Mouse (Mus musculus): Measurements from ENCODE around the gene Pou5f2. TPM values are rescaled to one million over a fixed set of nuclear protein-coding genes. Genes with fewer than 3 reads are reported as not detected.

Pou5f2 gene
- not detected in 2 replicates for polyA plus RNA-seq (2011; ENCODE audit: insufficient read length, low read depth, missing spikeins)

DNA sequence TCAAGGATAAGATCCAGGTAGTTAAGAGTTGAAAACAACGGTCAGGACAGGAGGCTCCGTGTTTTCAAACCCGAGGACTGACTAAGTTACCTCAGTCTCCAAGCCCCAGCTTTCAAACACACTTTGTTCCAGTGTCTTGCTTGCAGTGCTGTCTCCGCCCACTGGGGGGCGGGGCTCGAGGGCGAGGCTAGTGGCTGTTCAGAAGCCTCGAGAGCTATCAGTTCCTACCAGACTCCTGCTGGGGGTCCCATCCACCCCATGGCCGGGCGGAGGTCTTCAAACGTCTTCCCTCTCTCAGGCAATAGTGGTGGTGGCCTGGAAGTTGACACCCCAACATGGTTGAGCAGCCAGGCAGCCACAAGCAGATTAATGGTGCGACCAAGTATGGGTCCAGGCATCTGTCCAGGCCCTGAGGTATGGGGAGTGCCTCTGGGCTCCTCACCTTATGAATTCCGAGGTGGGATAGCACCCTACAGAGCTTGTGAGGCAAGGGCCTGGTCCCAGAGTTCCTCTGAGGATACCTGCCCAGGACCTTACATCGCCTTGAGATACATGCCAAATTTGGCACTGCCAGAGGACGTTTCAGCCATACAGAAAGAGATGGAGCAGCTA, at the start of gene Pou5f2:
TSS of gene Pou5f2 (plus strand) at position 220 of the 612 bp plus-strand sequence.
- Histone ChIP-seq H3K27ac (ENCODE audit: insufficient read depth, low read length) (no peak within 1 kb of the TSS), H3K4me3 (ENCODE audit: insufficient read depth, low read length) (no peak within 1 kb of the TSS), H3K4me1 (ENCODE audit: control insufficient read depth, insufficient read depth, low read length) (no peaks in the 10 kb centered on the region)
- no peak for TF ChIP-seq CTCF (IDR thresholded peaks at IDR 0.05; ENCODE audit: borderline replicate concordance, insufficient read depth, low read length)
- no peak for TF ChIP-seq POLR2A (IDR thresholded peaks at IDR 0.05; ENCODE audit: low read depth, low read length)

DNA sequence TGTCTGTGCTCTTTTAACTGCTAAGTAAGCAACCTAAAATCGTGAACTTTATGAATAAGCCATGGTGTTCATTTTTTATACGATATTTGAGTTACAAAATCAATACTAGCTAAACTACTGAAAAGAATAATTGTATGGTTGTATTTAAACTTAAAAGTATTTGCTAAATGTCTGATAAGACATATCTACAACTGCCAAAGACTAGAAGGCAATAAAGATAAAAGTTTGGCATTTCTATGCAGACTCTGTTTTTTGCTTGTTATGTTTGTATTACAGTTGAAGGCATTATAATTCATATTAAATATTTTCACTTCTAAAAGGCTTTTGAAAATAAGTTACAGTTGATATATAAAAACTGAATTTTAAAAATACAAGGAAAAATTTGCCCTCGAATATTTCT, 48.5 kb upstream of the Pou5f2 start:
- Histone ChIP-seq H3K4me1 (ENCODE audit: control insufficient read depth, insufficient read depth, low read length) (no peaks in the 10 kb centered on the region), H3K4me3 (ENCODE audit: insufficient read depth, low read length) (no peak overlapping the region), H3K27ac (ENCODE audit: insufficient read depth, low read length) (no peak overlapping the region)
- TF ChIP-seq CTCF (IDR thresholded peaks at IDR 0.05; ENCODE audit: borderline replicate concordance, insufficient read depth, low read length), result no peak
- TF ChIP-seq POLR2A (IDR thresholded peaks at IDR 0.05; ENCODE audit: low read depth, low read length), result no peak

DNA sequence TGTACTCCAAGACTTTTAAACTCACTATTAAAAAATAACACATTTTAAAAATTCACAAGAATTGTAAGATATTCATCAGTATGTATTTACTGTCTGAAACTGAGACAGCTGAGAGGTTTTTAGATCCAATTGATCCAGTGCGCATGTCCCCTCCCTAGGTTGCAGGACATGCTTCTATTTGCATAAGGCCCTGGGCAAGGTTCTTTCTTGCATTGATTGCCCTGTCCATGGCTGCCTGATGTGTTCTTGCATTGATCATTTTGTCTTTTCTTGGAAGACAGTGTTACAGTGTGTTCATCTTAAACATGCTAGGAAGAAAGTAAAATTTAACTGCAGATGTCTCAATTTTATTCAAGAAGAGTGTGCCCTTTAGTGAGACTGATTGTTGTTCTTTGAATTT, 47.6 kb upstream of the Pou5f2 start:
- Histone ChIP-seq H3K4me3 (ENCODE audit: insufficient read depth, low read length) (no peak overlapping the region), H3K27ac (ENCODE audit: insufficient read depth, low read length) (no peak overlapping the region), H3K4me1 (ENCODE audit: control insufficient read depth, insufficient read depth, low read length) (no peaks in the 10 kb centered on the region)
- no peak for TF ChIP-seq POLR2A (IDR thresholded peaks at IDR 0.05; ENCODE audit: low read depth, low read length)
- TF ChIP-seq CTCF (IDR thresholded peaks at IDR 0.05; ENCODE audit: borderline replicate concordance, insufficient read depth, low read length), result no peak

DNA sequence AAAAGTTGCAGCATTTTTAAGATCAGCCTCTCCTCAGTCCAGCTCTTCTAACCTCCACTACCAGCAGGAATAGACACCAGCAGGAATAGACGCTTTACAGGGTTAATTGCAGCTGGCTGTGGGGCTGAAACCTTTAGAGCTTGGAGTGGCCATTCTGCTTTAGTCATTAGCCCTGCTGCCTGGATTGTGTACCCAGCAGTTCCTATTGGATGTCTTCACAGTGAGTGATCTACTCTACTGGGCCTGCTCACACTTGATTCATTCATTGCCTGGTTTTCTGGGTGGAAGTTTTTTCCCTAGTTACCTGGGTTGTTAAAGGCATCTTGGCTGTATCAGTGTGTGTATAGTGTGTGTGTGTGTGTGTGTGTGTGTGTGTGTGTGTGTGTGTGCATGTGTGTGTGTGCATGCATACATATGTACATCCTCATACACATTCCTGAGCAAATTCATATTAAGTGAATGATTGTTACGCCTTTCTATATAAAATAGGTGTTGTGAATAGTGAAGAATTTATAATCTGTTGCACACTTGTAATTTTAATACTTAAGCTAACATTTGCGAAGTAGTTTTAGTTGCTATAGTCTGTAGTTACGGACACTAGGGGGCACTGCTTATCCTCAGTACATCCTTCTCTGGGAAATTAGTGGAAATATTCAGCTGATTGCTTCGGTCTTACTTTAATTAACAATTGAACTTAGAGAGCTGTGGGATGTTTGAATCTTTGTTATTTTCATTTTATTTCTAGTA, 42.4 kb upstream of the Pou5f2 start:
- no peak for TF ChIP-seq CTCF (IDR thresholded peaks at IDR 0.05; ENCODE audit: borderline replicate concordance, insufficient read depth, low read length)
- H3K4me1 ChIP-seq (ENCODE audit: control insufficient read depth, insufficient read depth, low read length), result no peaks in the 10 kb centered on the region
- no peak overlapping the region for H3K27ac ChIP-seq (ENCODE audit: insufficient read depth, low read length)
- no peak overlapping the region for H3K4me3 ChIP-seq (ENCODE audit: insufficient read depth, low read length)

DNA sequence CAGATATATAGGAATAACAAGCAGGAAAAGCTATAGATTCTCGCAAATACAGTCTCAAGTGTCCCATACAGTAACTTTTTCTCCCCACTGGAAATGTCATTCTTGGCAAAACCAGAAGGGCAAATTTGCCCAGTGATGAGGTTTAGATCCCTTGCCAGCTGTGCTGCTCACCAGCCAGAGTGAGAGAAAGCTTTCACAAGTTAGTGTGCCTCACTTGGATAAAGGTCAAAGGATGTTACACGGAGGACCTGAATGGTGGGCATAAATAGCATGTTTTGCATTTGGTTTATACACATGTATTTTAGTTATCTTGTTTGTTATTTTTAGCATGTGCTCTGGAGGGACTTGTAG, 41.9 kb upstream of the Pou5f2 start:
- Histone ChIP-seq H3K4me3 (ENCODE audit: insufficient read depth, low read length) (no peak overlapping the region), H3K27ac (ENCODE audit: insufficient read depth, low read length) (no peak overlapping the region), H3K4me1 (ENCODE audit: control insufficient read depth, insufficient read depth, low read length) (no peaks in the 10 kb centered on the region)
- TF ChIP-seq POLR2A (IDR thresholded peaks at IDR 0.05; ENCODE audit: low read depth, low read length) (no peak), CTCF (IDR thresholded peaks at IDR 0.05; ENCODE audit: borderline replicate concordance, insufficient read depth, low read length) (no peak)

DNA sequence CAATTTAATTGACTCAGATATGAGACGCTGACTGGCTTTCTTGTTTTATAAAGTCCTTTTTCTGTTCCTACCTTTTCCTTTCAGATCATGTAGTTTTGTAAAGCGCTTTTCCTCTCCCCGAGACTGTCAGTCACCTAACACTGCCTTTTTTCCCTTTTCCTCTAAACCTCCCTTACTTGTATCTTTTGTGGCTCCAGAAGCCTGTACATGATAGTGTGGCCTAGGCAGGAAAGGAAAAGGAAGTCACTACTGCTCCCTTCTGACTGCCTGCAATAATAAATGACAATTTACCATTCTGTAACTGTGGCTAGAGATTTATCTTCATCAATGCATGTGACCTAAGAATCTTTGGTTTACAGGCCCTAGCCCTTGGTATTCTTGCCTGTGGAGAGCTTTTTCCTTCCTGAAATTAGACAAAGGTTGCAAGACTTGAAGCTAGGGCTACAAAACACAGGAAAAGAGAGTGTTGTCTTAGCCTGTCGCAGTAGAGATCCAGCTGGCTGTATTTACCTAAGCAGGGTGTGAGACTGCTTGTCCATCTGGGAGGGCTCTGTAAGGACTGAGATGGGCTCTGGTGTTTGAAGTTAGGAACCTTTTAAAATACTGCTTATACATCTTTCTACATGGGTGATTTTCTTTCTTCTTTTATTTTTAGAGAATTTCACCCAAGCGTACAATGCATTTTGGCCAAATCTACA, 33.4 kb upstream of the Pou5f2 start:
- H3K4me3 ChIP-seq (ENCODE audit: insufficient read depth, low read length), result no peak overlapping the region
- no peak overlapping the region for H3K27ac ChIP-seq (ENCODE audit: insufficient read depth, low read length)
- TF ChIP-seq CTCF (IDR thresholded peaks at IDR 0.05; ENCODE audit: borderline replicate concordance, insufficient read depth, low read length), result no peak
- no peak for TF ChIP-seq POLR2A (IDR thresholded peaks at IDR 0.05; ENCODE audit: low read depth, low read length)
- no peaks in the 10 kb centered on the region for H3K4me1 ChIP-seq (ENCODE audit: control insufficient read depth, insufficient read depth, low read length)

DNA sequence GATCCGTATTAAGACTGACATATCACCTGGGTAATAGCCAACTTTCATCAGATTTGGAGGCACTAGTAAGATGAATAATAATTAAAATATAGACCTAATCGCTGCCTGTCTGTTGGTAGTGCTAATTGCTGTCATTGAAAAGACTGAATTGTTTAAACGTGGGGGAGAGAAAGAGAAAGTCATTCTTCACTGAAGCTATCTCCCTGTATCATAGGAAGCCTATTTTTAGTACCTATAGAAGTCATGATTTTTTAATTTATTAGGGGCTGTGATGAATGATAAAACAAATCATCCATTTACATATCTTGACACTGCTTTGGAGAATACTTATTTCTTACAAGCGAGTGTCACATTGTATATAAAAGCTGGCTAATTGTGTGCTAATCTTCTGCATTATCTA, 20.1 kb upstream of the Pou5f2 start:
- Histone ChIP-seq H3K27ac (ENCODE audit: insufficient read depth, low read length) (no peak overlapping the region), H3K4me1 (ENCODE audit: control insufficient read depth, insufficient read depth, low read length) (no peaks in the 10 kb centered on the region), H3K4me3 (ENCODE audit: insufficient read depth, low read length) (no peak overlapping the region)
- TF ChIP-seq POLR2A (IDR thresholded peaks at IDR 0.05; ENCODE audit: low read depth, low read length), result no peak
- TF ChIP-seq CTCF (IDR thresholded peaks at IDR 0.05; ENCODE audit: borderline replicate concordance, insufficient read depth, low read length), result no peak

DNA sequence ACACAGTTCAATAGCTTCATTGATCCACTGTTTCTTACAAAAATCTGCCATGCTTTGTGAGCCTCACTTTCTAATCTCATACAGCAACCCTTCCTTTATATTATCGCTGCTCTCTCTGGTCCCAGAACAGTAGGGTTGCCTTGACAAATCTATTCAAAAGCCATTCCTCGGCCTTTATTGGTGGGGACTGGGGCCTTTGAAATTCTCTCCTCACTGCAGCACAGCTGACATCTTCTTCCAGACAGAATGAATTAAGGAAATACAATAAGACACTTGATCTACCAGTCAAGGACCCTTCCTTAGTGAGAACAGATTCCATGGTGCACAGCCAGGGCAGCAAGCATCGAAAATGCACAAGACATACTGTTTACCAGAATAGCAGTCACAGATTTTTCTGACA, 19.4 kb upstream of the Pou5f2 start:
- H3K4me3 ChIP-seq (ENCODE audit: insufficient read depth, low read length), result no peak overlapping the region
- H3K4me1 ChIP-seq (ENCODE audit: control insufficient read depth, insufficient read depth, low read length), result peaks cover 3% of the 10 kb centered on the region; the same call in 1 of the 2 replicates
- TF ChIP-seq POLR2A (IDR thresholded peaks at IDR 0.05; ENCODE audit: low read depth, low read length) (no peak), CTCF (IDR thresholded peaks at IDR 0.05; ENCODE audit: borderline replicate concordance, insufficient read depth, low read length) (no peak)
- no peak overlapping the region for H3K27ac ChIP-seq (ENCODE audit: insufficient read depth, low read length)

DNA sequence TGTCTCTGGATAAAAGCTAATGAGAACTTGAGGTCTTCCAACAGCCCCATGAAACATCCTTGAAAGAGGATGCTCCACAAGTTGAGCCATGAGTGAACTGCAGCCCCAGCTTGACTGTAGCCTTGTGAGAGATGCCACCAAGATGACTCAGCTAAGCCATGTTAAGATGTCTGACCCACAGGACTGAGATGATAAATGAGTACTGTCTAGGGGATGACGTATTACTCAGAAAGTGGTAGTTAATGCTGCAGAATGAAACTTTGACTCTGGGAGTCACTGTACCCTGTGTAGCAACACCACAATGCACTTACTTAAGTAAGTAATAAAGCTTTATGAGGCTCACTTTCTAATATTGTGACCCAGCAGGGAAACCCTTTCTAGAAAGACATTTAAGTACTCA, 14.5 kb upstream of the Pou5f2 start:
- Histone ChIP-seq H3K27ac (ENCODE audit: insufficient read depth, low read length) (no peak overlapping the region), H3K4me1 (ENCODE audit: control insufficient read depth, insufficient read depth, low read length) (peaks cover 3% of the 10 kb centered on the region; the same call in 1 of the 2 replicates), H3K4me3 (ENCODE audit: insufficient read depth, low read length) (no peak overlapping the region)
- TF ChIP-seq POLR2A (IDR thresholded peaks at IDR 0.05; ENCODE audit: low read depth, low read length), result no peak
- TF ChIP-seq CTCF (IDR thresholded peaks at IDR 0.05; ENCODE audit: borderline replicate concordance, insufficient read depth, low read length), result no peak

DNA sequence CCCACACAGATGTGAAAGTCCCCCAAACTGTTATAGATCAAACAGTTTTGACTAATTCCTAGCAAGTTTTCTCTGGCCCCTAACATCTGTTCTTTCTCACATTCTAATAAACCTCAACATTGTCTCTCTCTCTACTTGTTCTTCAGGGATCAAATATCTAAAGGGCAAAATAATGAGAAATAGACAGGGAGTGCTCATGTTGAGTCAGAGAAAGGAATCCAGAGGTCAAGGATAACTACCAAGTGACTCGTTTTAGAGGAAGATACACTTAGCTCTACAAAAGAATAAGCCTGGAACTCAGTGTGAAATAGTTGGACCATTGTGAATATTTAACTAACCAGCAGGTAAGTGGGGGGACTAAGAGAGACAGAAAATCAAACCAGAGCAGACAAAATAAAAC, 8.1 kb downstream of the Pou5f2 start:
- no peak for TF ChIP-seq CTCF (IDR thresholded peaks at IDR 0.05; ENCODE audit: borderline replicate concordance, insufficient read depth, low read length)
- TF ChIP-seq POLR2A (IDR thresholded peaks at IDR 0.05; ENCODE audit: low read depth, low read length), result no peak
- Histone ChIP-seq H3K4me1 (ENCODE audit: control insufficient read depth, insufficient read depth, low read length) (no peaks in the 10 kb centered on the region; the same call in 1 of the 2 replicates), H3K27ac (ENCODE audit: insufficient read depth, low read length) (no peak overlapping the region), H3K4me3 (ENCODE audit: insufficient read depth, low read length) (no peak overlapping the region)
